Mouse (Mus musculus) ovary, adult 18-20 months (tissue): ENCODE results near the gene Tcf20.

Source experiments
- DNase-seq: peaks from one replicate; pipeline ENCODE4 v3.0.0; 2022; ENCODE audit warnings: low spot score, mixed read lengths

Tcf20 gene

DNA sequence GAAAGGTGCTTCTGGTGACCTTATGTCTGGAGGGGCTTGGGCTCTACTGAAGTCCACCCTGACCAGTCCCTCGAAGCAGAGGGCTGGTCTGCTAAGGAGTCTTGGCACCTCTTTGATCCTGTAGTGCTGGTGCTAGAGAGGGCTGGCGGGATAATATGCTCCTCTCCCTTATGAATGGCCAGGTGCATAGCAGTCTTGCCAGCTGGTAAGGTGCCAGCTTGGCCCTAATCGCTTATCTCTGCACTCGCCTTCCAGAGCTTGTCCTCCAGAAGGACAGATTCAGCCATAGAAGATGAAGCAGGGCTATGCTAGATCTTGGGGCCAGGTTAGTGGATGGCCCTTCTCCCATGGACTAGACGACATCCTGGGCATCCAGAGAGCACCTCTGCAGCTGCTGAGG lies 64.1 kb downstream of the Tcf20 start:
- no peak for DNase-seq

DNA sequence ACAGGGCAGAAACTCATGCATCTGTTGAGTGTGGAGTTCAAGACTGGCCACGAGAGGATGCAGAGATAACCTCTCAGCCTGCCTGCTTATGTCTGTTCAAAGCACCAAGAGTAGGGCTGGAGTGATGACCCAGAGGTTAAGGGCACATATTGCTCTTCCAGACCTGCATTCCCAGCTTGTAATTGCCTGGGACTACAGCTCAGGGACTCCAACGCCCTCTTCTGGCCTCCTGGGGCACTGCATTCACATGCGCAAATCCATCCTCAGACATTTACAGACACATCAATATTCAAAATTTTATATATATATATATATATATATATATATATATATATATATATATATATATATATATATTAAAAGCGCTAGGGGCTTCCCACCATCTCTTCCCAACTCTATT lies 64.9 kb downstream of the Tcf20 start:
- DNase-seq: no peak

DNA sequence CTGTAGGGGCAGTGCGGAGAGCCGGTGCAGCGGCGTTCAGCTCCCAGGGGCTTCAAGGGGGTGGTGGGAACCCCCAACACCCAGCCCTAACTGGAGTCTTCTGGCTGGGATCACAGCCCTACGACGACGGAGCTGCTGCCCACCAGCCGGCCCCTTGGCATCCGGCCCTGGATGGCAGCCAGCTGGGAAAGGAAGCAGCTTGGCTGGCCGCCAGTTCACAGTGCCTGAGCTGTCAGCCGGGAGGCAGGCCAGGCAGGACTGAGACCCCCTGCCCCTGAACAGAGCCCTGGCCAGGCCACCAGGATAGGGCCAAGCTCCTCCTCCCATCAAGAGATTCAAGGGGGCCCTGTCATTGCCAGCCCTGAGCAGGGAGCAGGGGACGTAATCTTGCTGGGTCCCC lies 65.6 kb downstream of the Tcf20 start:
- DNase-seq: peak; percentile 54

DNA sequence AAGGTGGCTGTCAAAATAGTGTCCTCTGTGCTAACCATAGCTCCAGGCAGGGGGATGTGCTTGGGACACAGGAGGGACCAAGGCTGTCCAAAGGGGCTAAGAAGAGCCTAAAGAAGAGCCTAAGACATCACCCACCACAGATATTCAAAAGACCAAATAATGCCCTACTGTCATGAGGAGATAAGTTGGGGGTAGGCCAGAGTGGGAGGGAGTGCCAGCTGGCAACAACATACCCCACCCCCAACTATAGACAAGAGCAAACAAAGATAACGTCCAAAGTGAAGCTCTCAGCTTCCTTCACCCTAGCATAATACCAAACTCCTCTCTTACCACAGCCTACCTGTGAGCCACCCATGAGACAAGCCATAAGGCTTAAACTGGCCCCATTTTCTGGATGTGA lies 66.1 kb downstream of the Tcf20 start:
- no peak for DNase-seq

DNA sequence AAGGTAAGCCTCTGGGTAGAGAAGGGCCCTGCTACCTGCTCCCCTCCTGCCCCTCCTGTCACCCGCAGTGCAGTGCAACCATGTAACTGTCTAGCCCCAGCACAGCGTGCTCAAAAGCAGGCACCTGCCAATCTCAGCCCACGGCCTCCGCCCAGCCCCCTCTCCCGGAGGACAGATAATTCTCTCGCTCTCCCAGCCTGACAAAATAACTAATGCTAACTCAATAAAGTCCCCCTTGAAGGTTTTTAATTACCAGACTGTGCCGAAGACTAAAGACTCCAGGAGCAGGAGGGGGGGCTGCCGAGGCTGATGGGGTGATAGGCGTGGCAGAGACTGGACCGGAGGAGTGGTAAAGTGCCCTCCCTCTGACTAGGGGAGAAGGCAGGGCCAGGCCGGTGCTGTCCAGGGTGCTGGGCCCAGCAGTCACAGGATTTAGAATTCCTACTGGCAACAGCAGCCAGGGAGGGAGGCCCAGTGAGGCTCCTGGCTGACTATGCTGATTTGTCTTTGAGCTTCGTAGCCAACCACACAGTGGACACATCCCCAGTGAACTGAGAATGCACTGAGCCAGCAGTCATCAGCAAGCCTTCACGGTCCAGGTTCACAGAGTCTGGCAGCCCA lies 66.7 kb downstream of the Tcf20 start:
- DNase-seq: peak; percentile 67

DNA sequence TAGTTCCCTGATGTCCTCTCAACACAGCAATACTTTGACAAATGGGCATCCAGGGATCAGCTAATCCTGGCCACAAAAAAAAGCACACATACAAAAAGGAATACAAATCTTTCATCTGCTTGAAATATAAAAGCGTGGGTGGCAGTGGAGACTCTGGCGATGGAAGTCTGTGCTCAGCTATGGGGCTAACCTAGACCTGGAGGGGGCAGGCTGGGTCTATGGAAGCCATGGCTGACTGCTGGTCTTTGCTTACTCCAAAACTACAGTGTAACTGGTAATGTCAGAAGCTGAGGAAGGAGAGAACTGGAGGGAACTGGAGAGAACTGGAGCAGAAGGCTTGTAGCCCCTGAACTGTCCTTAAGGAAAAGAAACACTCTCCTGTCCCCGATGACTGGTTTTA lies 69.7 kb downstream of the Tcf20 start:
- no peak for DNase-seq

DNA sequence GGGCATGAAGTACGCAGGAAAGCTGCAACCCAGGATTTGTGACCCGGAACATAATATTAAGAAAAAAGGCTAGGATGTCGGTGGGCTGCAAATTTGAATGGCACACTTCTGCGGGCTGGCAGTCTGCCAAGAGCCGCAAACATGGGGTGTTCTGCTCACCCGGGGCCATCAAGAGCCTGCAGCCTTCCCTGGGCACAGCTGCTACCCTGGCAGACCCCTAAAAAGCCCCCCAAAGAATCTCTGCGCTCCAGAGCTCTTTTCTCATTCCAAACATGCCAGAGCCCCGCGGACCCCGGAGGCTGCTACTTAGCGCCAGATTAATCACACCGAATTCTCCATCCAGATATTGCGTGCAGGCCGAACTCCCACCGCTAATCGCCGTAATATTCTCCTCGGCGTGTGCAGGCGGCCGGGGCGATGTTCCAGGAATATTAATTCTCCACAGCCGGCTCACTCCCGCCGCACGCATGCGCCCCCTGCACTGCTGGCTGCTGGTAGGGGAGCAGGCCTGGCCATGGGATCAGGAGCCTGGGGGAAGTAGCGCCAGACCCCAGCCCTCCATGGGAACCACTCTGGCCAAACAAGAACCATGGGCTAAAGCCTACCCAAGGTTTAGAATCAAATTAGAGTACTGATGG lies 70.3 kb downstream of the Tcf20 start:
- DNase-seq: no peak

DNA sequence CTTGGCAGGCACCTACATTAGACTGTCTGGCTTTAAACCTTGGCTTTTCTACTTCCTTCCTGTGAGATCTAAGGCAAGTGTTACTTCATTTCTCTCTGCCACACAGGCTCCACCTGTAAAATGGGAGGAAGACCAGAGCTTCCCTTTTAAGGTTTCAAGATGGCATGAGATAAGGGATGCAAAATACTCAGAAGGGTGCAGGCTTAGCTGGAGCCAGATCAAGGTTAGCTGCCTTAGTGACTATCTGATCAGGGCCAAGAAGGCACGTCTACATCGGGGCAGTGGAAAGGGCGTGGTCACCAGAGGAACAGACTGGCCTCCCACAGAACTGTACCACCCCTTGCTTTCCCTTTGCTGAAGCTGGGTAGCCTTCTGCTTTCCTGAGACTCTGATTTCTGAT lies 73.2 kb downstream of the Tcf20 start:
- DNase-seq: peak; percentile 40

DNA sequence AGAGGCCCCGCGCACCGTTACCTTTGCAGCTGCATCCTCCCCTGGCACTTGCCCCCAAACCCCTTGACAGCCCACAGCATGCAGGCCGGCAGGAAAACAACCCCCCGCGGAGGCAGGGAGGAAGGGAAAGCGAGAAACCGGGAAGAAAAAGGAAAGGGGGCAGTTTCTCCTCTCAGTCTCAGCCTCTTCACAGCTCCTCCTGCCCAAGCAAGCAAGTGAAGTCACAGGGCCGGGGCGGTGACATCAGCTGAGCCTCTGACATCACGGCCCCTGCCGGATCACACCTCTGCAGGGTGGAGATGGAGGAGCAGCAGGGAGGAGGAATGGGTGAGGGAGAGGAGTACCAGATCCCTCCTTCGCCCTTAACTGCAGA lies 75.7 kb downstream of the Tcf20 start:
- DNase-seq: no peak

DNA sequence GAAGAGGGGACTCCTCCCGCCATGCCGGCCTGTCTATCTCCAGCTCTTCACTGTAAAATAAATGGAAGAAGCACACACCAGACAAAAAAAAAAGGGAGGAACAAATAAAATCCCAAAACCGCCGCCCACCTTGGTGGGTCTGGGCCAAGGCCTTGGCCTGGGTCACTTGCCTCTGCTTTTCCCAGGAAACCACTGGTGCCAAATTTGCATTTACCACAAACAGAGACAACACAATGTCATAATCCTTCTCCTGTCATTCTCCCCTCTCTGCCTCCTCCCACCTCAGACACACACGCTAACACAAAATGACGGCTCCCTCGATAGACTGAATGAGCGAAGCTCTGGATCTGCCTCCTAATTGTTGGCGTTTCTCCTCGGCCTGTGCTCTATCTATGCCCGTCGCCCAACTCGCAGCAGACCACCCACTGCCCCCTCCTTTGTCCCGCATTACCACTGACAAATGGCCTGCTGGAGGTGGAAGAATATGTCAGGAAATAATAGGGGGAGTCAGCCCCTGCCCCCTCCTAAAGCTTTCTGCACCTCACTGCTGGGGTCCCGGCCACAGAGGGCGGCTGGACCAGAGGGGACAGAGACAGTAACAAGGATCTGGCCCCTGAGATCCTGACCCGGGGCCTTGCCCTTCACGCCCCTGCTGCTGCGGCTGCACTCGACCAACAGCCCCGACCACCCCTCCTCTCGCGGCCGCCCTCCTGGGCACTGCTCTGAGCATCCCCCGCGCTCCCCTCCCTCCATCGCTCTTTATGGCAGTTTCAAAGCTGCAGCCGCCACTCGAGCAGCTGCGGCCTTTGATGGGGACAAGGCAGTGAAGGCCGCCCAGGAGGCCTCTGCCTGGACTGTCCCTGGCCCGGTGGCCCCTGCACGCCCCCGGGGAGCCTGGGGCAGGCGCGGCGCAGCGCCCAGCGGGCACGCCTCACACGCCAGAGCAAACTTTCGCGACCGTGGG lies 76.4 kb downstream of the Tcf20 start:
- DNase-seq: no peak

DNA sequence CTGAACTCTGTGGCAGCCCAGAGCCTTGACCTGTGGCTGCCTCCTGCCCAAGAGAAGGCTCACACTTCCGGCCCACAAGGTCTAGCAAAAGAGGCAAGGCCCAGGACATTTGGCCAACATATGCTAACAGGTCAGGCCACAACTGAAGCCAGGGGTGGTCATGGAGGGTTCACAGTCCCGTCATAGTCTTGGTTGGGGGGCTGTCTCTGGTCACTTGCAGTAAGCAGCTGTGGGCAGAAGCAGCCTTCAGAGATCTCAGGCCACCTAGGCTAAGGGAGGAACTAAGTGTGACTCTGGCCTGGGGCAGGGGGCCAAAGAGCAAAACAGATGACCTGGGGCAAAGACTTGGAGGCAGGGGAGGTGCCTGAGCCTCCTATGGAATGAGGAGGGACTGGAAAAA lies 77.1 kb downstream of the Tcf20 start:
- no peak for DNase-seq

DNA sequence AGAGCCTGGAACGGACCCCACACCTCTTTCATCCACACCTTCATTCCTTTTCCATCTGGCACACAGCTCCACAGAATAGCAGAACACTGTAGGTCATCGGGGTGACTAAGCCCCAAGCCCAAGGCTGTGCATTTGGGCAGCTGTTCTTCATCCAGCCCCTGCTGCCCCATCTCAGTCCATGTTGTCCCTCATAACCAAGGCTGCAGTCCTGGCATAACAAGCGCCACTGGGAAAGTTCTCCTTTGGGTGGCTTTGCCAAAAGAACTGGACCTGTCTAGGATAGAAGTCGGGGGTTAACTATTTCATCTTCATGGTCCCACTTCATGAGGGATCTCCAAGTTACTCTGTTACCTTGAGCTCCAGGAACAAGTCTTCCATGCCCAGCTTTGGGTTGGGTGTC lies 77.9 kb downstream of the Tcf20 start:
- no peak for DNase-seq

DNA sequence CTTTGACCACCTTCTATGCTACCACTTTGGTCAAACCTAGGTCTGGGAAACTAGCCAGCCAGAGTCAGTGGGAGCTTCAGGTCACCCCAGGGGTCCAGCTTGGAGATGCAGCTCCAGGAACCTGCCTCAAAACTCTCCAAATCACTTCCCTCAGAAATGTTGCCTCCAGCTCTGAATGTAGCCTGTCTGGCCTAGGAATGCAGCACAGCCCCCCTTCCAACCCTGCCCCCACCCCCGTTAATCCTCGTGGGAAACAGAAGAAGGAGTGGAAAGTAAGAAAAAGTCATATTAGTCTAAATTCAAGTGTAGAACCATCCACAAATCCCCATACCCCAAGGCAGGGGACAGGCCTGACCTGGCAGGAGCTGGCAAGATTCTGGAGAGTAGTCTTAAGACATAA lies 79.2 kb downstream of the Tcf20 start:
- DNase-seq: no peak

DNA sequence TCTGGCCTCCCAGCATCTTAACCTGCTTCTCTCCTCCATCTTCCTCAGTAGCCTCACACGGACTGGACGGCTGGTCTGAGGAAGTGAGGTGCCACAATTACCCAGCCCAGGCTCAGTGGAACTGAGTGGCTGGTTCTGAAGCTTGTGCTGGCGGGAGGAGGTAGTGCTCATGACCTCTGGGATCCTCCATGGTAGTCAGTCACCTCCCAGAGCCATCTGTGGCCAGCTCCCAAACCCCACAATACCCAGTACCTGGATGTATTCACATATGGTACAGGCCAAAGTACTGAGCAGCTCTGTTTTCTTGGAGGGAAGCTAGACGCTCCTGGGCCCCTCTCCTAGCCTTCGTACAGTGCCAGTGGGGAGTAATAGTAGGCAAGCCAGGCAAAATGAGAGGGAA lies 80.4 kb downstream of the Tcf20 start:
- no peak for DNase-seq

DNA sequence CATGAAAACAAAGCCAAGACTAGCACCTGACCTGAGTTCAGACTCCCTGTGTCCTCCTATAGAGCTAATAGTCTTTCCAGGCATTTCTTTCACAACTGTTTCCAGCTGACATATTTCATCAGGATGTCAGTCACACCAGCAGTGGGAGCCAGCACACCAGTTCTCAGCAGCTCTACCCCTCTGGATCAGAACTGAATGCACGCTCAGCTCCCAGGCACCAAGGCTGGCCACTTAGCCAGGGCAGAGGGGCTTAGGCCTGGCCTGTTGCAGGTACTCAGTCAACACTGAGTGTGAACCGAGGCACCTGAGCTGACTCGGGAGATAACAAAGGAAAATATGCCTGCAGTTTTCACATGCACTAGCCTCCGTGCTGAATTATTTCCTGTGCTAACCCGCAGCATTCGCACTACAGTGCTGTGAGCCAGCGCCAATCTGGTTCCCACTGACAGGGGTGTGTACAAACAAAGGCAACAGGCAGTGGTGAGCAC lies 81.1 kb downstream of the Tcf20 start:
- no peak for DNase-seq

DNA sequence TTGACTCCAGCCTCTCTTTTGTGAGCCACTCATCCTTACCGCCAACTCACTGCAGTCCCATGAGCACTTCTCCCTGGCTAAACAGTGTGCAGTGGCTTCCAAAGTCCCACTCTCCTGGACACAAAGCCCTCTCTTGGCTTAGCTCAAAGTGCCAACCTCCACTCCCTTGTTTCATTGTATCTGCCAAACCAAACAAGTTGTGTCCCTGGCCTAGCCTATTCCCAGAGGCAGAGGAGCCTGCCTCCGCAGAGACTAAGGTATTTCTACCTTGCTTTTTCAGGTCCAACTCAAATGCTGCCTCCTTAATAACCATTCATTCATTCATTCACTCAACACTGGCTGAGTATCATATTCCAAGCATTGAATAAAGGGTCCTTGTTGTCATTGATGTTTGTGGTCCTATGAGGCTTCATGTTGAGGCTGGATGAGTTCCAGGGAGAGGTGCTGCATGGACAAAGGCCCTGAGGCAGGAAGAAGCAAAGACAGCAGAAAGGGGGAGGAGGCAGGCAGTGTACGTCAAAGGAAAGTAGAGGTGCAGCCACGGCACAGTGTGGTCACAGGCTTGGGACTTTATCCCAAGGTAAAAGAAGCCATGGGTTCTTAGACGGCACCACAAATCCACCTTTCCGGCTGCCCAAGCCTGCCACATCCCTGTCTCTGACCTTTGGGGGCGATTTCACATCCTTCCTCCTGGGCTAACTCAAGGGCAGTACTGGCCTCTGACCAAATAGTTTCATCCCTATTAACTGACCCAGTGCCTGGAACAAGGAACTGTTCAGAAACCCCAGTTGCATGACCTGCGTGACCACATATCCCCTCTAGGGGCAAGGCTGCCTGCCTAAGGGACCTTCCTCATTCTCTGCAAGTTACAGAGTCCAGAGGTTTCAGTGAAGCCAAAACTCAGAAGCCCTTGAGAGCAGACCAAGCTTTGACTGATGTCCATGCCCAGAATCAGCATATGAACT lies 82.0 kb downstream of the Tcf20 start:
- DNase-seq: no peak

DNA sequence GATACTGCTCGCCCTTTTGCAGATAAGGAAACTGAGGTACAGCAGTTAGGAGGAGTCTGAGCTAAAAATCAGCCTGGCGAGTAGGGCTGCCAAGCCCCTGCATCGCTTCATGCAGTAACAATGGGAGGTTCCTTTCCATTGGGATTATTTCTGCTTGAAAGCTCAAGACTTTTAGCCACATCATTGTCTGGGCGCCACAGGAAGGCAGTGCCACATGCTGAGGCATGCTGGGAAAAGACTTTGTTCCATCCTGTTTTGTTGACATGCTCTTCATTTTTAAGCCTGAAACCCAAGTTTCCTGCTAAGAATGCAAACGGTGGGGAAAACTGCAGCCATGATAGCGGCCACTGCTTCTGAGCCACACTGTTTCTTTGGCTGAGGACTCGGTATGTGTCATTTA lies 83.1 kb downstream of the Tcf20 start:
- DNase-seq: no peak

DNA sequence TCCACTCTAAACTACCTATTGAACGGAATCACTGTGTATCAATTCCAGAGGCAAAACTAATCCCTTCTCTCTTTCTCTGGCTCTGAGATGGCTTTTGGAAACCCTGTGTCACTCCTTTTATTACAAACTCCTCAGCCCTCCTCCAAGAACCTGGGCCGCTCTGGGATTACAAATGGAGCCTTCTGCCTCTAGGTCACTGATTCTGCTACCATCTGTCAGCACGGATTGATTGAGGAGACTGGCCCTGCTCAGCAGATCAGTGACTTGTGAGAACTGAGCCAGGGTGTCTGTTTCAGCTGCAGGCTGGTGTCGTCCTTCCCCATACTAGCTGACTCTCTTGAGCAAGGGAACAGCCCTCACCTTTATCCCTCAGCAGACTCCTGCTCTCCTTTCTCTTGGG lies 85.2 kb downstream of the Tcf20 start:
- DNase-seq: no peak

DNA sequence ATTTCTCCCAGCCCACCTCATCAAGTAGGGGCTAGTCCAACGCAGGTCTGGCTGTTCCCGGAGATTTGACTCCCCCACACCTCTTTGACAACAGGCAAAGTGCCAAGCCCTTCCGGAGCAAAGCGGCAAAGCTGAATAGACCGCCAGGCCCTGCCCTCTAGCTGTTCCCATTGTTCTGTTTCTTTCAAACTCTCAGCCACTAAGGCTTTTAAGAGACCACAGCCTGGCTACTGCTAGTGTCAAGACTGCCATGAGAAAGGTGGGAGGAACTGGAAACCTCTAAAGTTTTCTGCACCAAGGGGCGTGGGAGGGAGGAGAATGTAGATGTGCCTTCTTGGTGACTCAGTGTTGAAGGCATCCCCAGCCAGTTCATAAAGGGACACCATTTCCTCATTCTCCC lies 86.4 kb downstream of the Tcf20 start:
- peak; percentile 45 for DNase-seq

DNA sequence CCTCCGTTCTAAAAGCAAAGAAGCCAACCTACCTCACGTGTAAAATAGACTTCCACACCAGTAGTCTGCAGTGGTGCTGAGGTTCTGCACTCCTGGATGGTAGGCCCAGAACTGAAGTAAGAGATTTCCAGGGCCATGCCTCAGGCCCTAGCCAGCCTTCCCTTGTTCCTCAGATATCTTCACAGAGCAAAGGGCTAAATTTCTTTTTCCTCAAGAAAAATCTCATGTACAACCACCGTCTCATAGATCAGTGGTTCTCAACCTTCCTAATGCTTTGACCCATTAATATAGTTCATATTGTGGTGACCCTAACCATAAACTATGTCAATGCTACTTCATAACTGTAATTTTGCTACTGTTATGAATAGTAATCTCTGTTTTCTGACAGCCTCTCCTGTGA lies 87.3 kb downstream of the Tcf20 start:
- DNase-seq: no peak

DNA sequence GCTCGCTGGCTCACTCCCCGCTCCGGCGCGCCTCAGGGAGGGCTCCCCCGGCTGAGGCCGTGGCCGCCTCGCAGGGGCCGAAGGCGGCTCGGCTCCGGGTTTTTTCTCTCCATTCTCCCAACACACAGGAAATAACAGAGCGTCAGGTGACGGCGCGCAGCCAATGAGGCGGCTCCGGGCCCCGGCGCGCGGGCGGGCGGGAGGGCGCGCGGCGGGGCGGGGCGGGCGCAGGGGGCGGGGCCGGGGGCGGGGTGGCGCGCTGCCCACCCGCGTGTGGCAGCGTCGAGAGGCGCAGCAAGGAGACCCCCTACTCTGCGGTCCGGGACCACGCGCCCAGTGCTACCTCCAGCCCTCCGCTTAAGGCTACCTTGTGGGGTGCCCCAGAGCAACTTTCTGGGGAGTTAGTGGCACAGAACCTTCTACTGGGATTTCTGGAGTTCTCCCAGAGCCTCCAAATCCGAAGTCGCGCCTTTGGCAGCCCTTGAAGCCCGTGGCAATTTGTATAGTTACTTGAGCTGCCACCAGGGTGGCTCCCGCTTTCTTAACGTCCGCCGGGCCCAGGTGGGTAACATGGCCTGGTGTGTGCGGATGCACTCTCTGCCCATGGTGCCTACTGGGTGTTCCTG lies 87.9 kb downstream of the Tcf20 start:
- peak; percentile 76 for DNase-seq
